Mouse (Mus musculus): Measurements from ENCODE around the gene Hes2. TPM values are rescaled to one million over a fixed set of nuclear protein-coding genes. Genes with fewer than 3 reads are reported as not detected.

Hes2 gene
- polyA plus RNA-seq, 1 experiment from 2014 or later = not detected

- Histone ChIP-seq H3K4me1 (peaks cover 27% of the 10 kb centered on the region), H3K36me3 (no peaks in the 10 kb centered on the region), H3K27ac (no peak overlapping the region), H3K4me3 (no peak overlapping the region), H3K4me2 (replicated peaks) (no peak overlapping the region), H3K9ac (no peak overlapping the region), H3K9me3 (no peaks in the 10 kb centered on the region), H3K27me3 (peaks cover 61% of the 10 kb centered on the region)
- no peak for ATAC-seq (ENCODE audit: insufficient number of reproducible peaks, insufficient read depth, low FRiP score, low TSS enrichment)
These were observed 24.2 kb upstream of the Hes2 start for GRCm38 (mm10) chr4:152134507-152134906.

- Histone ChIP-seq H3K4me1 (peaks cover 25% of the 10 kb centered on the region), H3K4me2 (replicated peaks) (no peak overlapping the region), H3K27ac (no peak overlapping the region), H3K4me3 (no peak overlapping the region), H3K9ac (no peak overlapping the region), H3K36me3 (no peaks in the 10 kb centered on the region), H3K9me3 (no peaks in the 10 kb centered on the region), H3K27me3 (peaks cover 52% of the 10 kb centered on the region)
- WGBS = 76% methylated on average over 12 of the region's 12 CpGs
- ATAC-seq (ENCODE audit: insufficient number of reproducible peaks, insufficient read depth, low FRiP score, low TSS enrichment) = no peak
These were observed 23.3 kb upstream of the Hes2 start for GRCm38 (mm10) chr4:152135363-152135762.

- WGBS = 28% methylated on average over 6 of the region's 6 CpGs
- H3K9ac ChIP-seq = no peak overlapping the region
- no peak for ATAC-seq (ENCODE audit: insufficient number of reproducible peaks, insufficient read depth, low FRiP score, low TSS enrichment)
- no peak overlapping the region for H3K27ac ChIP-seq
- no peaks in the 10 kb centered on the region for H3K9me3 ChIP-seq
- no peak overlapping the region for H3K4me2 ChIP-seq (replicated peaks)
- peaks cover 17% of the 10 kb centered on the region for H3K4me1 ChIP-seq
- H3K4me3 ChIP-seq = no peak overlapping the region
- peaks cover 48% of the 10 kb centered on the region for H3K27me3 ChIP-seq
- no peaks in the 10 kb centered on the region for H3K36me3 ChIP-seq
These were observed 22.4 kb upstream of the Hes2 start for GRCm38 (mm10) chr4:152136112-152136875.

- H3K4me2 ChIP-seq (replicated peaks) = no peak overlapping the region
- H3K27ac ChIP-seq = no peak overlapping the region
- peaks cover 11% of the 10 kb centered on the region for H3K4me1 ChIP-seq
- H3K9ac ChIP-seq = no peak overlapping the region
- 92% methylated on average over 2 of the region's 2 CpGs for WGBS
- no peaks in the 10 kb centered on the region for H3K9me3 ChIP-seq
- peaks cover 47% of the 10 kb centered on the region for H3K27me3 ChIP-seq
- no peaks in the 10 kb centered on the region for H3K36me3 ChIP-seq
- H3K4me3 ChIP-seq = no peak overlapping the region
- no peak for ATAC-seq (ENCODE audit: insufficient number of reproducible peaks, insufficient read depth, low FRiP score, low TSS enrichment)
These were observed 21.8 kb upstream of the Hes2 start for GRCm38 (mm10) chr4:152136876-152137250.

GRCm38 (mm10) chr4:152138497-152139260 lies 20.0 kb upstream of the Hes2 start:
- 3% methylated on average over 51 of the region's 51 CpGs for WGBS
- Histone ChIP-seq H3K27ac (no peak overlapping the region), H3K4me1 (peaks cover 4% of the 10 kb centered on the region; the same call in 1 of the 2 replicates), H3K9me3 (no peaks in the 10 kb centered on the region), H3K9ac (no peak overlapping the region; the same call in 1 of the 2 replicates), H3K4me2 (replicated peaks) (peak overlapping the region; percentile 70), H3K4me3 (peak overlapping the region; percentile 44), H3K27me3 (peaks cover 31% of the 10 kb centered on the region), H3K36me3 (no peaks in the 10 kb centered on the region)
- ATAC-seq (ENCODE audit: insufficient number of reproducible peaks, insufficient read depth, low FRiP score, low TSS enrichment) = peak; percentile 80

- H3K9me3 ChIP-seq = no peaks in the 10 kb centered on the region
- 31% methylated on average over 6 of the region's 6 CpGs for WGBS
- no peak overlapping the region for H3K4me2 ChIP-seq (replicated peaks)
- H3K4me3 ChIP-seq = no peak overlapping the region
- H3K9ac ChIP-seq = no peak overlapping the region
- no peak overlapping the region for H3K27ac ChIP-seq
- peaks cover 4% of the 10 kb centered on the region; the same call in 1 of the 2 replicates for H3K4me1 ChIP-seq
- no peaks in the 10 kb centered on the region for H3K36me3 ChIP-seq
- peaks cover 22% of the 10 kb centered on the region for H3K27me3 ChIP-seq
- no peak for ATAC-seq (ENCODE audit: insufficient number of reproducible peaks, insufficient read depth, low FRiP score, low TSS enrichment)
These were observed 18.2 kb upstream of the Hes2 start for GRCm38 (mm10) chr4:152140441-152140840.

- peaks cover 18% of the 10 kb centered on the region for H3K27me3 ChIP-seq
- 73% methylated on average over 8 of the region's 8 CpGs for WGBS
- H3K4me3 ChIP-seq = no peak overlapping the region
- H3K4me1 ChIP-seq = peaks cover 4% of the 10 kb centered on the region; the same call in 1 of the 2 replicates
- H3K4me2 ChIP-seq (replicated peaks) = no peak overlapping the region
- H3K27ac ChIP-seq = no peak overlapping the region
- H3K9me3 ChIP-seq = no peaks in the 10 kb centered on the region
- H3K36me3 ChIP-seq = no peaks in the 10 kb centered on the region
- ATAC-seq (ENCODE audit: insufficient number of reproducible peaks, insufficient read depth, low FRiP score, low TSS enrichment) = no peak
- H3K9ac ChIP-seq = no peak overlapping the region
These were observed 17.0 kb upstream of the Hes2 start for GRCm38 (mm10) chr4:152141521-152142135.

- Histone ChIP-seq H3K4me1 (peaks cover 2% of the 10 kb centered on the region; the same call in 1 of the 2 replicates), H3K4me3 (no peak overlapping the region), H3K36me3 (no peaks in the 10 kb centered on the region), H3K9me3 (no peaks in the 10 kb centered on the region), H3K9ac (no peak overlapping the region), H3K4me2 (replicated peaks) (no peak overlapping the region), H3K27me3 (peaks cover 17% of the 10 kb centered on the region), H3K27ac (no peak overlapping the region)
- WGBS = 30% methylated on average over 1 of the region's 1 CpGs
- no peak for ATAC-seq (ENCODE audit: insufficient number of reproducible peaks, insufficient read depth, low FRiP score, low TSS enrichment)
These were observed 15.0 kb upstream of the Hes2 start for GRCm38 (mm10) chr4:152143632-152144031.

- H3K27me3 ChIP-seq = peaks cover 30% of the 10 kb centered on the region
- WGBS = 73% methylated on average over 10 of the region's 10 CpGs
These were observed 13.2 kb upstream of the Hes2 start for GRCm38 (mm10) chr4:152145473-152145872.

GRCm38 (mm10) chr4:152146033-152146827 lies 12.4 kb upstream of the Hes2 start:
- Histone ChIP-seq H3K27me3 (peaks cover 31% of the 10 kb centered on the region), H3K27ac (no peak overlapping the region), H3K4me3 (no peak overlapping the region), H3K9ac (no peak overlapping the region), H3K36me3 (no peaks in the 10 kb centered on the region), H3K4me1 (no peaks in the 10 kb centered on the region), H3K9me3 (no peaks in the 10 kb centered on the region), H3K4me2 (replicated peaks) (no peak overlapping the region)
- ATAC-seq (ENCODE audit: insufficient number of reproducible peaks, insufficient read depth, low FRiP score, low TSS enrichment) = no peak
- 70% methylated on average over 11 of the region's 11 CpGs for WGBS

More at GRCm38 (mm10) chr4:152145473-152145872, 13.2 kb upstream of the Hes2 start:
- H3K4me3 ChIP-seq = no peak overlapping the region
- no peaks in the 10 kb centered on the region for H3K4me1 ChIP-seq
- H3K27ac ChIP-seq = no peak overlapping the region
- no peak overlapping the region for H3K4me2 ChIP-seq (replicated peaks)
- H3K9me3 ChIP-seq = no peaks in the 10 kb centered on the region
- no peak overlapping the region for H3K9ac ChIP-seq
- no peak for ATAC-seq (ENCODE audit: insufficient number of reproducible peaks, insufficient read depth, low FRiP score, low TSS enrichment)
- H3K36me3 ChIP-seq = no peaks in the 10 kb centered on the region

GRCm38 (mm10) chr4:152150546-152150945 lies 8.1 kb upstream of the Hes2 start:
- no peak overlapping the region for H3K4me2 ChIP-seq (replicated peaks)
- ATAC-seq (ENCODE audit: insufficient number of reproducible peaks, insufficient read depth, low FRiP score, low TSS enrichment) = no peak
- H3K9me3 ChIP-seq = no peaks in the 10 kb centered on the region
- H3K36me3 ChIP-seq = no peaks in the 10 kb centered on the region
- 69% methylated on average over 4 of the region's 4 CpGs for WGBS
- peaks cover 65% of the 10 kb centered on the region for H3K27me3 ChIP-seq
- H3K4me1 ChIP-seq = peaks cover 13% of the 10 kb centered on the region; the same call in 1 of the 2 replicates
- no peak overlapping the region for H3K4me3 ChIP-seq
- H3K9ac ChIP-seq = no peak overlapping the region
- H3K27ac ChIP-seq = no peak overlapping the region

All from embryonic facial prominence, embryonic 12.5 days (tissue).